Mouse (Mus musculus) stomach, embryonic 16.5 days (tissue): ENCODE results near the gene 1190005I06Rik. TPM values are rescaled to one million over a fixed set of nuclear protein-coding genes. Genes with fewer than 3 reads are reported as not detected.
A peak's percentile ranks its signal among the peaks of the same experiment; 100 is the strongest.

ENCODE experiments used
- ATAC-seq: fragments of 200-750 bp; cut with Nextera tagmentation; 2 replicates; pipeline ENCODE4 v1.8.0; 2017; ENCODE audit warnings: moderate number of reproducible peaks, moderate TSS enrichment; ENCODE audit not compliant: insufficient read depth, low FRiP score
- H3K27ac ChIP-seq: fragments of 300-500 bp; sonication (generic); 2 replicates; pipeline ENCODE4 v1.5.1; 2014; ENCODE audit warnings: low read length
- H3K27me3 ChIP-seq: fragments of 300-500 bp; sonication (generic); 2 replicates; pipeline ENCODE4 v1.6.1; 2014; ENCODE audit warnings: low read length, control low read depth, mixed read lengths; ENCODE audit not compliant: control insufficient read depth, insufficient read depth
- H3K36me3 ChIP-seq: fragments of 300-500 bp; sonication (generic); 2 replicates; pipeline ENCODE4 v1.6.1; 2014; ENCODE audit warnings: low read length; ENCODE audit not compliant: control insufficient read depth, insufficient read depth
- H3K4me1 ChIP-seq: fragments of 300-500 bp; sonication (generic); 2 replicates; pipeline ENCODE4 v1.6.1; 2014; ENCODE audit warnings: low read length, control low read depth, mixed read lengths; ENCODE audit not compliant: control insufficient read depth, insufficient read depth
- H3K4me2 ChIP-seq: fragments of 300-500 bp; sonication (generic); 2 replicates; pipeline ENCODE4 v1.6.1; 2014; ENCODE audit warnings: low read depth, low read length, mixed read lengths
- H3K4me3 ChIP-seq: fragments of 300-500 bp; sonication (generic); replicated peaks from 2 replicates; pipeline ENCODE4 v1.5.1; 2014; ENCODE audit warnings: mild to moderate bottlenecking, low read length
- H3K9ac ChIP-seq: fragments of 300-500 bp; sonication (generic); 2 replicates; pipeline ENCODE4 v1.6.1; 2014; ENCODE audit warnings: low read length
- H3K9me3 ChIP-seq: fragments of 300-500 bp; sonication (generic); replicated peaks from 2 replicates; pipeline ENCODE4 v1.6.1; 2016; ENCODE audit warnings: low read length, control low read depth; ENCODE audit not compliant: control insufficient read depth
- WGBS: fragments of 180-500 bp; shearing (Covaris S2); extraction: QIAGEN DNeasy Blood & Tissue Kit; methylation state at CpG from one replicate; pipeline ENCODE4 v1.1.7; 2014; 5-methylcytosine and 5-hydroxymethylcytosine counted together
- polyA plus RNA-seq: library from polyadenylated mRNA; unstranded; fragments of >200 nt; fragmentation: Nextera tagmentation; extraction: Ambion mirVana; gene quantifications from 2 replicates; pipeline ENCODE4 v1.2.1, GENCODE M21; 2015

Gene 1190005I06Rik
- polyA plus RNA-seq, 1 experiment from 2014 or later = 3.4 TPM

DNA sequence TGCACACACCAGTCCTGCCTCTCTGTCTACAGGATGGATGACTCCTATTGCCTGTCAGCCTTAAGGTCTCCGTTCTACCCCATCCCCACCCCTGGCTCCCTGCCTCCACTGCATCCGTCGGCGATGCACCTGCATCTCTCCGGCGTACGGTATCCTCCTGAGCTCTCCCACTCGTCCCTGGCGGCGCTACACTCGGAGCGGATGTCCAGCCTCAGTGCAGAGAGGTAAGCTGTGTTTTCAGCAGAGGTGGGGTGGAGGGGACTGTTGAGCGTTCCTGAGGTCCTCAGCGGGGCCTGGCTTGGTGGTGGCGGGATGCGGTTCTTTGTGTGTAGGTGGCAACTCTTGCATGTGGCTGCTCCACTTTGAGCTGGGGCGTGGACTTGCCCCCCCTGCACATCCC, 79.7 kb downstream of the 1190005I06Rik start:
- WGBS = 97% methylated on average over 17 of the region's 17 CpGs
- H3K36me3 ChIP-seq = peaks cover 39% of the 10 kb centered on the region
- H3K4me1 ChIP-seq = peaks cover 26% of the 10 kb centered on the region
- no peak overlapping the region for H3K4me3 ChIP-seq
- H3K9ac ChIP-seq = no peak overlapping the region
- H3K27ac ChIP-seq = no peak overlapping the region
- ATAC-seq = no peak
- no peaks in the 10 kb centered on the region for H3K9me3 ChIP-seq
- H3K27me3 ChIP-seq = no peaks in the 10 kb centered on the region
- H3K4me2 ChIP-seq = no peak overlapping the region

DNA sequence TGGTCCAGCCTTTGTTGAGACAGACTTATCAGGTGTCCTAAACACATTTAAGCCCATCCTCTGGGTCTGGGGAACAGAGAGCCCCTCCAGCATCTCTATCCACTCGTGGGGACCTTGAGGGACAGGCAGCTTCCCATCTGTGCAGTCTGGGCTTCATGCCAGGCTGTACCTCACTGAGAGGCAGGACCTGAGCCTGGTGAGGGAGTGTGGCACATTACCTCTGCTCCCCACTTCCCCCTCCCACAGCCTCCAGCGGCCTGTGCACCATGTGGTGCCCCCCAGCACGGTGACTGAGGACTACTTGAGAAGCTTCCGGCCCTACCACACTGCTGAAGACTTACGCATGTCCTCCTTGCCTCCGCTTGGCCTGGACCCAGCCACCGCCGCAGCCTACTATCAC, 80.8 kb downstream of the 1190005I06Rik start:
- Histone ChIP-seq H3K36me3 (peaks cover 39% of the 10 kb centered on the region), H3K27ac (no peak overlapping the region), H3K9ac (no peak overlapping the region), H3K27me3 (no peaks in the 10 kb centered on the region), H3K4me1 (peaks cover 31% of the 10 kb centered on the region), H3K4me2 (no peak overlapping the region), H3K9me3 (no peaks in the 10 kb centered on the region), H3K4me3 (no peak overlapping the region)
- ATAC-seq = no peak
- 85% methylated on average over 8 of the region's 8 CpGs for WGBS

DNA sequence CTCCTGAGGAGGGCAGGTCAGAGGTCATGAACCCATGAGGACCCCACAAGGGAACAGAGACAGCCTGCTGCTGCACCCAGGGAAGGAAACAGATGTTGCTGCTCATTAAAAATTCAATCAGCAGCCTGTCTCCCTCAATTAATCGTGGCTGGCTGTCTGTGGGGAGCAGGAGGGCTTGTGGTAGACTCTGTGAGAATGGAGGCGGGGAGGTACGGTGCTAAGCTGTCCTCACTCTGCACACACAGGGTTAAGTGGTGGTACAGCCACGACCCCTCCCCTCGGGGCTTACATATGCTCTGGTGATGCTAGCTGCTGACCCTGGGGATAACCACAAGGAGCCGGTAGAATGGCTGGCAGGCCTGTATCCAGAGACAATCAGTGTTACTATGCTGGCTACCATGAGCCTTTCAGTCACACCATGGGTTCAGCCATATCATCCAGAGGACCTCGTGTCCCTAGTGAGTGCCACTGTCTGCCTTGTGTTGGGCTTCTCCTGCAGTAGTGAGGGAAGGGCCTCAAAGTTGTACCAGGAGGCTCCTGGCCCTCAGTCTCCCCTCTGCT, 82.2 kb downstream of the 1190005I06Rik start:
- 41% methylated on average over 7 of the region's 7 CpGs for WGBS
- no peak for ATAC-seq
- Histone ChIP-seq H3K9me3 (no peaks in the 10 kb centered on the region), H3K4me3 (no peak overlapping the region), H3K27ac (no peak overlapping the region), H3K4me2 (no peak overlapping the region), H3K27me3 (no peaks in the 10 kb centered on the region), H3K4me1 (peaks cover 31% of the 10 kb centered on the region), H3K9ac (peak overlapping the region; percentile 43; the same call in 1 of the 2 replicates), H3K36me3 (peaks cover 32% of the 10 kb centered on the region)

DNA sequence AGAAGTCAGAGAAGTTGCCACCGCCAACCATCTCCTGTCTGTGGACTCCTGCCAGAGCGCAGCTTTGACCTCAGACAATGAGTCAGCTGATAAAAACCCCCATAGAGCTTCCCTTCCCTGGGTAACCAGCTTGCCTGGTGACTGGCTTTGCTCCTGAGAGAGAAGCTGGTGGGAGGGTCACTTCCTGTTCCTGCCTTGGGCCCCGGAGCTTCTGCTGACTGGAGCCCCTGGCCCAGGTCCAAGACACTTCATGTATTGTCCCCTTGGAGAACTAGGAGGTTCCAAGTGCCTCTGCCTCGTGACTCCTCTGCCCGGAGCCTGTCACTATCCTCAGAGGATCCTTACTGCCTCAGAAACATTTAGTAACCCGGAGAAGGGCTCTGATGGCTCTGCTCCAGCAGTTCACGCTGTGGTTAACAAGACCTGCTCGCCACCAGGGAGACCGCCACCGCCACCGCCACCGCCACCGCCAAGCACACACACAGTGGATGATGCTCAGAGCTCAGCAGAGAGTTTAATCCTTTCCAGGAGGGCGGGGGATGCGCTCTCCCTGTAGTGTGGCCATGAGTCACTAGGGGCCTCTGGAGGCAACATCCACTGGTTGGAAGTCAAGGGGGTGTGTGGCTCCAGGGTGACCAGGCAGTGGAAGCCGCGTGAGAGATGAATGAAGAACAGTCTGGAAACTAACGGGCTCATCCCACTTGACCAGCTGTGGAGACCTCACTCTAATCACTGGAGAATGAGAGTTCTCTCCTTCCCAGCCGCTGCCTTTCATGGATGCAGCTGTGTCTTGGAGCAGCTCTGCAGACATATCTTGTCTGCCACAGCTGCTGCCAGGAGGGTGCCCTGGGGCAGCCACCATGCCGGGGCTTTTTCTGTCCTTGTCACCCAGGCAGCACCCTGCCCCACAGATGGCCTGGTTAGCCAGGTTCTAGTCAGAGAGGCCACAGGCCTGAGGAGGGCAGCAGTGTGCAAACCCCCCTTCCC, 83.3 kb downstream of the 1190005I06Rik start:
- Histone ChIP-seq H3K4me1 (peaks cover 31% of the 10 kb centered on the region), H3K27me3 (no peaks in the 10 kb centered on the region), H3K4me2 (peak overlapping the region; percentile 46), H3K9ac (peak overlapping the region; percentile 53; the same call in 1 of the 2 replicates), H3K4me3 (no peak overlapping the region), H3K27ac (peak overlapping the region; percentile 85), H3K36me3 (peaks cover 28% of the 10 kb centered on the region), H3K9me3 (no peaks in the 10 kb centered on the region)
- ATAC-seq = peak; percentile 71
- WGBS = 29% methylated on average over 20 of the region's 20 CpGs

DNA sequence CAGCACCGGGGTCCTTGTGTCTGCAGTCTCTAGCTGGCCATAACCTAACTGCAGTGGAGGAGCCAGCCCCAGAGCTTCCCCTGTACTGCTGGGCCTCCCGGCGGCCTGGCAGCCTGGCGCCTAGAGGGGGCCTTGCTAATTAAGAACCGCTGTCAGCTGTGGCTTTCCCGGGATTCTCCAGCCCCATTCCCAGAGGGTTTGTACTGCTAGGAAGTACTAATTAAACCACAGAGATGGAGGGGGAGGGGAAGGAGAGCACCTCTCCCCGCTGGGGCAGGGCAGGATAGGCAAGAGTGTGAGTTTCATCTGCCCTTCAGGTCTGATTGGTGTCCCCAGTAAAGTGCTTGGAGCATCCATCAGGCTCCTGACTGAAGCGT, 84.1 kb downstream of the 1190005I06Rik start:
- Histone ChIP-seq H3K4me3 (no peak overlapping the region), H3K9me3 (no peaks in the 10 kb centered on the region), H3K27ac (peak overlapping the region; percentile 85), H3K27me3 (no peaks in the 10 kb centered on the region), H3K36me3 (peaks cover 21% of the 10 kb centered on the region), H3K4me1 (peaks cover 33% of the 10 kb centered on the region), H3K4me2 (no peak overlapping the region; the same call in 1 of the 2 replicates), H3K9ac (peak overlapping the region; percentile 53; the same call in 1 of the 2 replicates)
- WGBS = 34% methylated on average over 8 of the region's 8 CpGs
- peak; percentile 8; the same call in 1 of the 2 replicates for ATAC-seq

DNA sequence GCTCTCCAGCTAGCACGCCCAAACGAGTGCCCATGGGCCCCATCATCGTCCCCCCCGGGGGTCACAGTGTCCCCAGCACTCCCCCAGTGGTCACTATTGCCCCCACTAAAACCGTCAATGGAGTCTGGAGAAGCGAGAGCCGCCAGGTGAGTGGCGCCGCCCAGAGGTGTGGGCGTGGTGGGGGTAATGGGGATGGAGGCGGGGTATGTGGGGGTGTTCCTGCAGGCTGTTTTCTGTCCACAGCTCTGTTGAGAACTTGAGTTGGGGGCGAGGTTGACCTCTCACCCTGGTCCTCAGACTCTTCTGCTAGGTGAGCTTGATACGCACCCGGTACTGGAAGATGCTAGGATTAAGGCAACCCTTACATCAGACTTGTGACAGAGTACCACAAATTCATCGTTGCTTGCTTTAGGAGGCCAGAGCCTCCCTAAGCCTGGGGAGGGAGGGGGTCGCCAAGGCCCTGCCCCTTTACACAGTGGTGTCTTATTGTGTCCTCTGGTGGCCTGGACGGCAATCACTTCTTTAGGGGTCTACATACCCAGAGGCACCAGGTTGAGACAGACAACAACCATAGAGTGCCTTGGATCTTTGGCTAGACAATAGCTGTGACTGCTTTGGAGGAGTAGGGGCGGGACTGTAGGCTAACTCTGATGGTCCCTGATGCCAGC, 84.6 kb downstream of the 1190005I06Rik start:
- H3K27me3 ChIP-seq = no peaks in the 10 kb centered on the region
- H3K4me3 ChIP-seq = no peak overlapping the region
- H3K9ac ChIP-seq = peak overlapping the region; percentile 53; the same call in 1 of the 2 replicates
- H3K36me3 ChIP-seq = peaks cover 15% of the 10 kb centered on the region
- WGBS = 84% methylated on average over 18 of the region's 18 CpGs
- H3K27ac ChIP-seq = peak overlapping the region; percentile 85
- no peak overlapping the region for H3K4me2 ChIP-seq
- no peaks in the 10 kb centered on the region for H3K9me3 ChIP-seq
- peaks cover 33% of the 10 kb centered on the region for H3K4me1 ChIP-seq
- ATAC-seq = no peak

DNA sequence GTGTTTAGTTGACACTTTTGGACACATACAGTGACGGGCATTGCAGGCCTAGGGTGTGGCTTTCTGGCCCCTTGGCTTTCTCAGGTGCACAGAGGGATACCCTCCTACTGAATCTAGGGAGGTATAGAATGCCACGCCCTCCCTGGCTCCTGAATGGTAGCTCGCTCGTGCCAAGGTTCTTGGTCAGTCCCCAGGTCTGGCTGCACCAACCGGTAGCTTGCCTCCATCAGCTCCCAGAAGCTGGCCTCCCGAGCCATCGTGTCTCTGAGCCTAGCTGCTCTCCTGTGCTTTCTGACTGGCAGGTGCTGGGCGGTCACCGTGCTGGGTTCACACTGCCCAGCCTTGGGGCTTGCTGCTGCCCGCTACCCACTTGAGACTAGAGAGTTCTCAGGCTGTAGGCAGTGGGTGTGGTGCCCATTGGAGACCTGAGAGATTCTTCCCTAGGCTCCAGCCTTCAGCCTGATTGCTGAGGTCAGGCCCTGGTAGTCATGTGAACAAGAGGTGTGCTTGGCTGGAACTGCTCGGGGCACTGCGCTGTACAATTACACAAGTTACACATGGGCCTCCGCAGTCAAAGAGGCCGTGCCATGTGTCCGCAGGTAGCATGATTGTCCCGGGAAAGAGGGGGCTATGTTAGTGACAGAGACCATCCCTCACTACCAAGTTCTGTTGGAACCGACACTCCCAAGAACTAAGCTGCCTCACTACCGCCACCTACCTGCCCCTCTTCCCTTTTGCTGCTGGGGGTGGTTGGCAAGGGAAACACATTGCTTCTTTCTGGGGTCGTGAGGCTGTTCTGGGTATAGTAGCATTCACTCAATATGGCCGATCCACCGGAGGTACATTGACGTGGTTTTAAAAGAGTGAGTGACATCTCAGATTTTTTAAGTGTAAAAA, 85.6 kb downstream of the 1190005I06Rik start:
- H3K4me3 ChIP-seq = no peak overlapping the region
- H3K36me3 ChIP-seq = peaks cover 6% of the 10 kb centered on the region; the same call in 1 of the 2 replicates
- H3K9me3 ChIP-seq = no peaks in the 10 kb centered on the region
- peaks cover 41% of the 10 kb centered on the region for H3K4me1 ChIP-seq
- H3K27ac ChIP-seq = no peak overlapping the region
- H3K4me2 ChIP-seq = no peak overlapping the region
- 78% methylated on average over 22 of the region's 22 CpGs for WGBS
- no peak overlapping the region for H3K9ac ChIP-seq
- no peaks in the 10 kb centered on the region for H3K27me3 ChIP-seq
- ATAC-seq = no peak

DNA sequence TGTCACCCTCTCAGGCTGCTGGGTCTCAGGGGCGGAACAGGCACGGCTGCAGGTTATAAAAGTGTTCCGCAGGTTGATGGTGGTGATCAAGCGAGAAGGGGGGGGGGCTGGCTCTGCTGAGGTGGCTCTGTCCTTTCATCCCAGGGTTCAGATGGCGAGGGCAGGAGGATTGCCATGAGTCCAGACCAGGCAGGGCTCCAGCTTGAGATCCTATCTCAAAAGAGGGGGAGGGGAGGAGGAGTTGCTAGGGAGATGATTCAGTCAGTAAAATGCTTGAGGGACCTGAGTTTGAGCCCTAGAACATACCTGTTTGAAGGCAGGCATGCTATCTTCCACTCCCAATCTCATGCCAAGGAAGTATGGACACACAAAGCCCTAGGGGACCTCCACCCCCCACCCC, 86.9 kb downstream of the 1190005I06Rik start:
- Histone ChIP-seq H3K27me3 (no peaks in the 10 kb centered on the region), H3K36me3 (no peaks in the 10 kb centered on the region), H3K9ac (no peak overlapping the region), H3K4me1 (peaks cover 50% of the 10 kb centered on the region), H3K4me3 (no peak overlapping the region), H3K4me2 (no peak overlapping the region), H3K9me3 (no peaks in the 10 kb centered on the region), H3K27ac (no peak overlapping the region)
- WGBS = 92% methylated on average over 5 of the region's 5 CpGs
- ATAC-seq = no peak
